ENCODE assay signal across 27 mouse cellular contexts in genomic region chr7:99275131-99275530, GRCm38 (mm10). TPM values are rescaled to one million over a fixed set of nuclear protein-coding genes. Genes with fewer than 3 reads are reported as not detected.
DNase-seq lines count a peak whose midpoint lies in the region; ATAC-seq and TF ChIP-seq lines count a peak whose summit lies in the region.
"Had no signal": no experiment of that assay in that cellular context is flagged by ENCODE, and none has a peak within 500 bp of the region (broad histone marks: within the 10 kb centered on the region; RNA-seq: fewer than 3 reads in every experiment).

No protein-coding gene starts in this region.

- ATAC-seq in forebrain, embryonic 14.5 days, result peak; percentile 52; the same call in 1 of the 2 replicates
- no peak for ATAC-seq in forebrain, embryonic 11.5 days (replicated peaks; ENCODE audit: low FRiP score)
- ATAC-seq in midbrain, embryonic 13.5 days, result no peak
- ATAC-seq in hindbrain, embryonic 15.5 days (ENCODE audit: low FRiP score, low read depth), result no peak
- ATAC-seq in midbrain, postnatal 0 days (ENCODE audit: low FRiP score), result no peak

- peaks cover 11% of the 10 kb centered on the region for H3K4me1 ChIP-seq in forebrain, embryonic 14.5 days (ENCODE audit: control insufficient read depth, insufficient read depth, low read length)
- H3K4me1 ChIP-seq in forebrain, embryonic 11.5 days (replicated peaks; ENCODE audit: control insufficient read depth, insufficient read depth, low read length), result peaks cover 12% of the 10 kb centered on the region; the same call in 1 of the 2 replicates
- H3K4me1 ChIP-seq in midbrain, embryonic 13.5 days (replicated peaks), result peaks cover 78% of the 10 kb centered on the region
- H3K4me1 ChIP-seq in midbrain, embryonic 10.5 days, result peaks cover 36% of the 10 kb centered on the region
- peaks cover 82% of the 10 kb centered on the region for H3K4me1 ChIP-seq in hindbrain, embryonic 15.5 days (replicated peaks)
- peaks cover 25% of the 10 kb centered on the region; the same call in 1 of the 2 replicates for H3K4me1 ChIP-seq in midbrain, postnatal 0 days (ENCODE audit: insufficient read depth, low read length)
- H3K4me1 ChIP-seq: embryonic facial prominence, embryonic 15.5 days; limb, embryonic 15.5 days had no signal

- no peaks in the 10 kb centered on the region for H3K36me3 ChIP-seq in forebrain, embryonic 14.5 days (ENCODE audit: control insufficient read depth, insufficient read depth, low read length)
- H3K36me3 ChIP-seq in forebrain, embryonic 11.5 days (ENCODE audit: control insufficient read depth, insufficient read depth, low read length), result no peaks in the 10 kb centered on the region
- H3K36me3 ChIP-seq in midbrain, embryonic 13.5 days, result peaks cover 17% of the 10 kb centered on the region
- H3K36me3 ChIP-seq in midbrain, embryonic 10.5 days, result peaks cover 10% of the 10 kb centered on the region; the same call in 1 of the 2 replicates
- H3K36me3 ChIP-seq in hindbrain, embryonic 15.5 days, result no peaks in the 10 kb centered on the region
- H3K36me3 ChIP-seq in midbrain, postnatal 0 days (ENCODE audit: insufficient read depth, low read length), result peaks cover 5% of the 10 kb centered on the region; the same call in 1 of the 2 replicates
- H3K36me3 ChIP-seq: embryonic facial prominence, embryonic 15.5 days; heart, embryonic 13.5 days; limb, embryonic 15.5 days; lung, embryonic 15.5 days had no signal

- no peaks in the 10 kb centered on the region for H3K27me3 ChIP-seq in forebrain, embryonic 14.5 days (replicated peaks; ENCODE audit: control insufficient read depth, insufficient read depth, low read length)
- H3K27me3 ChIP-seq in forebrain, embryonic 11.5 days (ENCODE audit: control insufficient read depth, insufficient read depth, low read length), result no peaks in the 10 kb centered on the region
- peaks cover 9% of the 10 kb centered on the region for H3K27me3 ChIP-seq in midbrain, embryonic 13.5 days
- H3K27me3 ChIP-seq in midbrain, embryonic 10.5 days (ENCODE audit: low read depth, poor library complexity, severe bottlenecking), result peaks cover 64% of the 10 kb centered on the region
- H3K27me3 ChIP-seq in hindbrain, embryonic 15.5 days, result no peaks in the 10 kb centered on the region
- no peaks in the 10 kb centered on the region for H3K27me3 ChIP-seq in midbrain, postnatal 0 days (ENCODE audit: insufficient read depth, low read length)

- no peak overlapping the region for H3K27ac ChIP-seq in forebrain, embryonic 14.5 days (ENCODE audit: low read depth, low read length)
- H3K27ac ChIP-seq in forebrain, embryonic 11.5 days (ENCODE audit: low read depth, low read length), result no peak overlapping the region
- H3K27ac ChIP-seq in midbrain, embryonic 13.5 days, result no peak overlapping the region
- no peak overlapping the region for H3K27ac ChIP-seq in midbrain, embryonic 10.5 days (replicated peaks)
- H3K27ac ChIP-seq in hindbrain, embryonic 15.5 days (replicated peaks), result no peak overlapping the region
- H3K27ac ChIP-seq in midbrain, postnatal 0 days (ENCODE audit: low read depth, low read length), result no peak overlapping the region
- H3K27ac ChIP-seq: embryonic facial prominence, embryonic 15.5 days; heart, embryonic 13.5 days; kidney, postnatal 0 days; limb, embryonic 15.5 days; liver, embryonic 14.5 days; lung, embryonic 15.5 days had no signal

- peak; percentile 59 for DNase-seq in forebrain, embryonic 14.5 days (ENCODE audit: low spot score)
- DNase-seq in forebrain, embryonic 11.5 days (ENCODE audit: low spot score), result no peak
- no peak for DNase-seq in midbrain, embryonic 10.5 days (ENCODE audit: low spot score)
- no peak for DNase-seq in midbrain, postnatal 0 days (ENCODE audit: low spot score)
- DNase-seq in frontal cortex, postnatal 10 days (ENCODE audit: low spot score in 2 of 2), result no peak
- no peak for DNase-seq in testis, postnatal 14 days (ENCODE audit: low spot score)
- DNase-seq: adrenal gland, postnatal 14 days; cerebellum, adult 9-10 months; gastrocnemius, postnatal 25 days; heart, adult 18-20 months; heart, postnatal 14 days; kidney, adult 18-20 months; layer of hippocampus, adult 9-11 months; left cerebral cortex, postnatal 4 days; lung, postnatal 4 days; thymus, postnatal 36 days had no signal

- WGBS in forebrain, embryonic 14.5 days, result 52% methylated on average over 6 of the region's 6 CpGs
- 81% methylated on average over 6 of the region's 6 CpGs for WGBS in forebrain, embryonic 11.5 days
- WGBS in midbrain, embryonic 13.5 days, result 48% methylated on average over 6 of the region's 6 CpGs
- 85% methylated on average over 6 of the region's 6 CpGs for WGBS in midbrain, embryonic 10.5 days
- 23% methylated on average over 6 of the region's 6 CpGs for WGBS in hindbrain, embryonic 15.5 days
- WGBS in midbrain, postnatal 0 days, result 45% methylated on average over 6 of the region's 6 CpGs

- H3K9ac ChIP-seq in forebrain, embryonic 14.5 days (ENCODE audit: low read length), result no peak overlapping the region
- no peak overlapping the region for H3K9ac ChIP-seq in forebrain, embryonic 11.5 days (ENCODE audit: low read length)
- H3K9ac ChIP-seq in midbrain, embryonic 13.5 days (replicated peaks), result no peak overlapping the region
- no peak overlapping the region for H3K9ac ChIP-seq in hindbrain, embryonic 15.5 days
- no peak overlapping the region for H3K9ac ChIP-seq in midbrain, postnatal 0 days (replicated peaks; ENCODE audit: low read length, poor library complexity, severe bottlenecking)
- H3K9ac ChIP-seq: embryonic facial prominence, embryonic 15.5 days; heart, embryonic 13.5 days; limb, embryonic 15.5 days; liver, embryonic 14.5 days; lung, embryonic 15.5 days had no signal

- H3K4me3 ChIP-seq in forebrain, embryonic 14.5 days (ENCODE audit: low read depth, low read length), result no peak overlapping the region
- H3K4me3 ChIP-seq in forebrain, embryonic 11.5 days (ENCODE audit: low read depth, low read length), result no peak overlapping the region
- H3K4me3 ChIP-seq in midbrain, embryonic 13.5 days (replicated peaks), result no peak overlapping the region
- no peak overlapping the region for H3K4me3 ChIP-seq in midbrain, embryonic 10.5 days
- no peak overlapping the region for H3K4me3 ChIP-seq in hindbrain, embryonic 15.5 days
- no peak overlapping the region for H3K4me3 ChIP-seq in midbrain, postnatal 0 days (ENCODE audit: low read depth, low read length)
- H3K4me3 ChIP-seq: embryonic facial prominence, embryonic 15.5 days; heart, embryonic 13.5 days; limb, embryonic 15.5 days; lung, embryonic 15.5 days; myocyte had no signal

- H3K4me2 ChIP-seq in forebrain, embryonic 14.5 days (ENCODE audit: low read length), result no peak overlapping the region
- no peak overlapping the region for H3K4me2 ChIP-seq in forebrain, embryonic 11.5 days (ENCODE audit: low read depth, low read length, severe bottlenecking)
- peak overlapping the region; percentile 36 for H3K4me2 ChIP-seq in midbrain, embryonic 13.5 days (replicated peaks)
- peak overlapping the region; percentile 39 for H3K4me2 ChIP-seq in hindbrain, embryonic 15.5 days
- peak overlapping the region; percentile 18; the same call in 1 of the 2 replicates for H3K4me2 ChIP-seq in midbrain, postnatal 0 days (ENCODE audit: low read depth, low read length, poor library complexity, severe bottlenecking)
- H3K4me2 ChIP-seq: embryonic facial prominence, embryonic 15.5 days; heart, embryonic 13.5 days; limb, embryonic 15.5 days; lung, embryonic 15.5 days had no signal

- no peak for TF ChIP-seq CTCF in midbrain, postnatal 0 days (IDR thresholded peaks at IDR 0.05)

- H3K9me3 ChIP-seq in forebrain, embryonic 14.5 days (replicated peaks; ENCODE audit: control insufficient read depth, low read length), result no peaks in the 10 kb centered on the region
- H3K9me3 ChIP-seq in forebrain, embryonic 11.5 days (ENCODE audit: control insufficient read depth, low read length), result no peaks in the 10 kb centered on the region
- H3K9me3 ChIP-seq in midbrain, embryonic 13.5 days, result no peaks in the 10 kb centered on the region
- no peaks in the 10 kb centered on the region for H3K9me3 ChIP-seq in midbrain, embryonic 10.5 days (replicated peaks)
- no peaks in the 10 kb centered on the region for H3K9me3 ChIP-seq in hindbrain, embryonic 15.5 days
- no peaks in the 10 kb centered on the region for H3K9me3 ChIP-seq in midbrain, postnatal 0 days (ENCODE audit: low read length)
- H3K9me3 ChIP-seq: embryonic facial prominence, embryonic 15.5 days; heart, embryonic 13.5 days; limb, embryonic 15.5 days; lung, embryonic 15.5 days had no signal

RNA-seq across cellular contexts. Expression of gene Map6, which starts 7.9 kb away (rescaled TPM):
- polyA plus RNA-seq in forebrain, embryonic 14.5 days (2014; fragmentation: Nextera tagmentation; extraction: Ambion mirVana), result 46.2 and 62.4 TPM in 2 replicates
- polyA plus RNA-seq in forebrain, embryonic 11.5 days (2014; fragmentation: Nextera tagmentation; extraction: Ambion mirVana), result 36.2 and 36.7 TPM in 2 replicates
- 102 and 106 TPM in 2 replicates for polyA plus RNA-seq in midbrain, embryonic 13.5 days (2015; fragmentation: Nextera tagmentation; extraction: Ambion mirVana)
- polyA plus RNA-seq in midbrain, embryonic 10.5 days (2016; fragmentation: Nextera tagmentation; extraction: Ambion mirVana), result 27.9 and 39.5 TPM in 2 replicates
- polyA plus RNA-seq in hindbrain, embryonic 15.5 days (2015; fragmentation: Nextera tagmentation; extraction: Ambion mirVana), result 139 and 155 TPM in 2 replicates
- total RNA-seq in midbrain, postnatal 0 days (2014; rRNA removed), result 326 and 332 TPM in 2 replicates
- 117 and 126 TPM in 2 replicates for polyA plus RNA-seq in midbrain, postnatal 0 days (2015; fragmentation: Nextera tagmentation; extraction: Ambion mirVana)
- total RNA-seq: megakaryocyte-erythroid progenitor cell, adult 5-6 weeks had no signal

RNA-seq across cellular contexts. Expression of gene Mogat2, which starts 36.7 kb away (rescaled TPM):
- 3.1 and 3.2 TPM in 2 replicates for polyA plus RNA-seq in forebrain, embryonic 14.5 days (2014; fragmentation: Nextera tagmentation; extraction: Ambion mirVana)
- polyA plus RNA-seq in forebrain, embryonic 11.5 days (2014; fragmentation: Nextera tagmentation; extraction: Ambion mirVana), result 9.3 and 13.0 TPM in 2 replicates
- polyA plus RNA-seq in midbrain, embryonic 13.5 days (2015; fragmentation: Nextera tagmentation; extraction: Ambion mirVana), result 2.2 and 3.0 TPM in 2 replicates
- polyA plus RNA-seq in midbrain, embryonic 10.5 days (2016; fragmentation: Nextera tagmentation; extraction: Ambion mirVana), result 18.5 and 30.3 TPM in 2 replicates
- 1.3 TPM in 2 replicates for polyA plus RNA-seq in hindbrain, embryonic 15.5 days (2015; fragmentation: Nextera tagmentation; extraction: Ambion mirVana)
- total RNA-seq in midbrain, postnatal 0 days (2014; rRNA removed), result 0.71 TPM in 1 of 2 replicates, not detected in the other
- 0.33 and 0.38 TPM in 2 replicates for polyA plus RNA-seq in midbrain, postnatal 0 days (2015; fragmentation: Nextera tagmentation; extraction: Ambion mirVana)
- total RNA-seq: gastrocnemius, postnatal 25 days; heart, adult 18-20 months; heart, postnatal 14 days; left cerebral cortex, adult 18-20 months; megakaryocyte-erythroid progenitor cell, adult 5-6 weeks had no signal

Comparison
In these comparisons a context has a peak if more than half of its experiments do, and no peak if none do; other contexts are left out.
1. H3K4me2 ChIP-seq: peak in midbrain, embryonic 13.5 days (single experiment), hindbrain, embryonic 15.5 days (single experiment) and midbrain, postnatal 0 days (single experiment); none in forebrain, embryonic 14.5 days (single experiment) and forebrain, embryonic 11.5 days (single experiment).